Mouse (Mus musculus) E14TG2a.4 (cell line): ENCODE measurements around the gene Pisd.
"Not testable (repeated sequence)": the region's sequence is repeated elsewhere in the genome, so short reads cannot be mapped to it uniquely, and the experiment has no call there.

Experiments used
- CTCF ChIP-seq: conservative IDR thresholded peaks from 2 replicates; pipeline ENCODE4 v1.5.1; 2014; ENCODE audit warnings: low read length
- POU5F1 ChIP-seq: IDR thresholded peaks from 2 replicates; pipeline ENCODE4 v1.6.1; 2014; ENCODE audit warnings: low read length, borderline replicate concordance

GRCm38 (mm10) chr5:32733892-32734291 lies 51.6 kb downstream of the Pisd start:
- not testable (repeated sequence) for TF ChIP-seq CTCF, POU5F1
